Mouse (Mus musculus) megakaryocyte, embryonic 14.5 days (primary cell): Measurements from ENCODE around the gene Dpep1.

Source experiments
- FLI1 ChIP-seq: IDR thresholded peaks from 2 replicates; pipeline ENCODE4 v1.6.1; 2012; ENCODE audit warnings: low read length, inconsistent platforms, mixed read lengths
- GATA1 ChIP-seq: IDR thresholded peaks from 3 replicates; pipeline ENCODE4 v1.6.1; 2012; ENCODE audit warnings: mixed read lengths, low read length, inconsistent platforms, borderline replicate concordance

GRCm38 (mm10) chr8:123233760-123234159 is 47.7 kb downstream of the Dpep1 start:
- TF ChIP-seq GATA1: no peak
- TF ChIP-seq FLI1: no peak
